Mouse (Mus musculus) ES-Bruce4 (cell line): ENCODE data around the gene Nkpd1.

Source experiments
- CTCF ChIP-seq: IDR thresholded peaks from one replicate; pipeline ENCODE4 v1.8.1; 2011; ENCODE audit warnings: low read depth, low read length
- EP300 ChIP-seq: IDR thresholded peaks from 2 replicates; pipeline ENCODE4 v1.6.1; 2011; ENCODE audit warnings: low read depth, low read length; ENCODE audit not compliant: insufficient read depth
- POLR2A ChIP-seq: IDR thresholded peaks from one replicate; pipeline ENCODE4 v1.8.1; 2011; ENCODE audit warnings: low read length; ENCODE audit not compliant: insufficient read depth

- TF ChIP-seq CTCF (no peak), POLR2A (no peak), EP300 (no peak)
Observed at GRCm38 (mm10) chr7:19512353-19512752, 5.3 kb upstream of the Nkpd1 start.
